Mouse (Mus musculus) bone marrow, adult 2 months (tissue): ENCODE results near the gene Serpina10.

ENCODE experiments used
- CTCF ChIP-seq: fragments of 200-500 bp; IDR thresholded peaks from 2 replicates; pipeline ENCODE4 v1.5.1; 2011; ENCODE audit warnings: low read length, control low read depth; ENCODE audit not compliant: control insufficient read depth, insufficient read depth
- POLR2A ChIP-seq: fragments of 200-500 bp; IDR thresholded peaks from 2 replicates; pipeline ENCODE4 v1.6.1; 2011; ENCODE audit warnings: low read depth, mild to moderate bottlenecking, control low read depth, low read length, borderline replicate concordance; ENCODE audit not compliant: control insufficient read depth

DNA sequence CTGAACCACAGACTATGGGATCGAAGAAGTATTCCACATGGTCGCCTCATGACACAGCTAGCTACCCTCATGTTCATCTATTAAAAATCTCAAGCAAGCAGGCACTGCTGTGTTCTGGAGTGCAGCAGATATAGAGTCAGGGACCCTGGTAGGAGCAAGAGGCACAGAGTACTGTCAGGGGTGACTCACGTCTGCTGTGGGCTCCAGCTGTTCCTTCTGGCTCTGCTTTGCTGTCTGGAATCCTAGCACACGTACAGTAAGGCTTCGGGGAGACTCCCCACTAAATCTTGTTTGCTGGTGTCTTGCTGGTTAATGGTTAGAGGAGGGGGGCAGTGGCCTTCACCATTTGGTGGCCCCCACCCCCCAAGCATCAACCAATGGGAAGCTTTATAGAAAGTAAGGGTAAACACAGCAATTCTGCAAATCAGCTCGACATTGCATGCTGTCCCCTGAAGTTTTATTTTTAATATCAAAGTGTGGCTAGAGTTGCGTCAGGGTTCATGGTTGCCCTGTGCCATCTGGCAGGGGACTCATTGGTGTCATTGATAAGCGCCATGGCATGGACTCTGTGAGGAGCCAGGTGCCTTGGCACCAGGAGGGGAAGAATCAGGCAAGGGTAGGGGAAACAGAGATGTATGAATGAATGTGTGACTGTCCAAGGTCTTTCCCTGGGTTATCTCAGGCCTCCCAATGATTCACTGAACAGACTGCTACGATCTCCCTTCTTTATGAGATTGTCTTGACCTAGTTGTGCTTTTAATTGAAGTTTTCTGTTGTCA is 25.8 kb upstream of the Serpina10 start, which contains the start of gene Serpina6:
- TF ChIP-seq CTCF (no peak), POLR2A (no peak)
